Mouse (Mus musculus) cerebellum, adult (tissue): Measurements from ENCODE around the gene Naaladl1.
"Not testable (repeated sequence)": the region's sequence is repeated elsewhere in the genome, so short reads cannot be mapped to it uniquely, and the experiment has no call there.

Experiments
- ATAC-seq: cut with Nextera tagmentation; 2 replicates; pipeline ENCODE4 v1.9.2; 2017; ENCODE audit warnings: mild to moderate bottlenecking, moderate library complexity, mixed read lengths; ENCODE audit not compliant: insufficient number of reproducible peaks, low FRiP score, low TSS enrichment

The Naaladl1 gene

GRCm38 (mm10) chr19:6126789-6127580 lies 21.4 kb downstream of the Naaladl1 start:
- no peak for ATAC-seq

GRCm38 (mm10) chr19:6127760-6128341 lies 22.3 kb downstream of the Naaladl1 start, which contains the start of gene Snx15:
Gene Snx15 (minus strand): TSS chr19:6128304.
- peak; percentile 96 for ATAC-seq

GRCm38 (mm10) chr19:6130414-6131128 lies 25.0 kb downstream of the Naaladl1 start:
- ATAC-seq: not testable (repeated sequence)

- ATAC-seq: no peak
Measured at GRCm38 (mm10) chr19:6132171-6132827, 26.7 kb downstream of the Naaladl1 start.

GRCm38 (mm10) chr19:6133197-6133596 lies 27.6 kb downstream of the Naaladl1 start:
- ATAC-seq: not testable (repeated sequence)

- no peak for ATAC-seq
Measured at GRCm38 (mm10) chr19:6136397-6136796, 30.8 kb downstream of the Naaladl1 start.

GRCm38 (mm10) chr19:6139701-6140100 lies 34.1 kb downstream of the Naaladl1 start:
- no peak for ATAC-seq

DNA sequence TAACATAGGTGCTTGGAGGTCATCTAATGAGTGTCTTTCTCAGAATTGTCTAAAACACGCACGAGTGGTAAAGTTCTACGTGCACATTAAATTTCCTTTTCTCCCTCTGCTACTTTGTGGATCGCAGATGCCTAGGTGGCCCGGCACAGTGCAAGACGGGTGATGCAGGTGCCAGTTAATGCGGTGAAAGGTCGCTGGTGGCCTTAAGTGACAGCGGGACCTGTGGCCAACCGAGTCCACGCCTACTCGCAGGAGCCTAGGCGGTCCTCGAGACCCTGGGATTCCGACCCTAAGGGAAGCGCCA lies 34.7 kb downstream of the Naaladl1 start:
- ATAC-seq: no peak

DNA sequence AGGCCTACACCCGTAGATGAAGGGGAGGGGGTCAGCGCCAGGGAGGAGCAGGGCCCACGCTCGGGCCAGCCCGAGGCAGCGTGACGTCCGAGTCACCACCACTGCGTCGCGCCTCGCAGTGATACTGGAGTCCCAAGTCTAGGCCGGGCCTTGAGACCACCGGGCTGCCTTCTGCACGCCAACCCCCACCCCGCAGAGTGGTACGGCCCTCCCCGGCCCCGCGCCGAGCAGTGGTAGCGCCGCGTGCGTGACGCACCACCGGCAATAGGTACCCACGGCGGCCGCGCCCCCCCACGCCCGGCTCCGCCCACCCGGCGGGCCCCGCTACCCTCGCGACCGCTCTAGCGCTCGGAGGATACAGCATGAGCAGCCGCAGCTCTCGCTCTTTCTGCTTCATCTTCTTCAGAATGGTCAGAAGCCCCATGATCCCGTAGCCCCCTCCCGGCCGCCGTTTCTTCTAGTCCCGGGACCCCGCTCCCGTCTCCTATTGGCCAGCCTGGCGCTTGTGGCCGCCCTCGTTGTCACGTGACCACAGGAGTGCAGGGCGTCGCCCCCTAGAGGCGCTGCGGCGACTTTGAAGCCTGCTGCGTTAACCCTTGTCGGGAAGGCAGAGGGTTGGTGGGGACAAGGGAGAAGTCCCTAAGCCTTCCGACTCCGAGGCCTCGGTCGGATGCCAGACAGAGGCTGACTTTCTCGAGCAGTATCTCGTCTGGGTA lies 35.3 kb downstream of the Naaladl1 start, which contains the start of gene Batf2:
Batf2 (plus strand) TSS at position 306 of the 716 bp plus-strand sequence.
- peak; percentile 82 for ATAC-seq

GRCm38 (mm10) chr19:6141394-6141749 lies 35.8 kb downstream of the Naaladl1 start, which contains the start of gene Arl2:
Gene Arl2 (minus strand): TSS chr19:6141548.
- peak; percentile 69; the same call in 1 of the 2 replicates for ATAC-seq

DNA sequence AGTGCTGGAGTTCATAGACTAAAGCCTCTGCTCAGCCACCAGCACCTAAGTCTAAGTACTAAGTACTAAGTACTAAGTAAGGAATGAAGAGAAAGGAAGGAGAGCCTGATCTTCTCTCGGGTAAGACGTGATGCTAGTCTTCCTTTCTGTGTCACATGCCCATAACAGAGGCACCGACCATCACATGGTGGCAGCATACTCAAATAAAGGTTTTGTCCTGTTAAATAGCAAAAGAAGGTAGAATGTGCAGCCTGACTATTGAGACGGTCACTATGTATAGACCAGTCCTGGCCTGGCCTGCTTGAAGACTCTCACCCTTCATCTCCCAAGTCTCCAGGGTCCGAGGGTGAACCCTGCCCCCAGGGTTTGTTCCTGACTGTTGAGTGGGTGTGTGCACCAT lies 39.3 kb downstream of the Naaladl1 start:
- no peak for ATAC-seq

GRCm38 (mm10) chr19:6155174-6155573 lies 49.6 kb downstream of the Naaladl1 start:
- no peak for ATAC-seq

GRCm38 (mm10) chr19:6156372-6156771 lies 50.8 kb downstream of the Naaladl1 start:
- ATAC-seq: no peak

- no peak for ATAC-seq
Measured at GRCm38 (mm10) chr19:6157220-6157619, 51.6 kb downstream of the Naaladl1 start.

GRCm38 (mm10) chr19:6163872-6164547 lies 58.4 kb downstream of the Naaladl1 start:
- ATAC-seq: no peak
